Mouse (Mus musculus): ENCODE measurements around the gene Dao. TPM values are rescaled to one million over a fixed set of nuclear protein-coding genes. Genes with fewer than 3 reads are reported as not detected.

The Dao gene
- polyA plus RNA-seq (2014; fragmentation: Illumina TruSeq; extraction: RNeasy Lipid Tissue Mini Kit (QIAGEN cat#74804)): not detected

DNA sequence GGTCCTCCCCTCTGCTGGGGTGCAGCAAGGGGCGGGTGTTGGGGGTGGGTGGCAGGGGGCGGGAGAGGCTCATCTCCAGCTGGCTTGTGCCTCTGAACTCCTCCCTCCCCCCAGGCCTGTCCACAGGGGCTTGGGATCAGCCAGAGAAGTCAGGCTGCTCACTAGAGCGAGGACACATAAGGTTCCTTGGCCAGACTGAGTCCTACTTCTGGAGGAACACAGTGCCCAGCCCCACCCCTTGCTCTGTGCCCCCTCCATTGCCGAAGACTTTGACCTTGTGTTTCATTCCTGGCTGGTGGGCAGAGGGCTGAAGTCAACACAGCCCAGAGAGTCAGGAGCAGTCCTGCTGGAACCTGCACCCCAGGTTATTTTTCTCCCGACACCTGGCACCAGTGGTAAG lies at the start of gene Dao:
Gene Dao (plus strand): TSS at position 162 of the 400 bp plus-strand sequence.

DNA sequence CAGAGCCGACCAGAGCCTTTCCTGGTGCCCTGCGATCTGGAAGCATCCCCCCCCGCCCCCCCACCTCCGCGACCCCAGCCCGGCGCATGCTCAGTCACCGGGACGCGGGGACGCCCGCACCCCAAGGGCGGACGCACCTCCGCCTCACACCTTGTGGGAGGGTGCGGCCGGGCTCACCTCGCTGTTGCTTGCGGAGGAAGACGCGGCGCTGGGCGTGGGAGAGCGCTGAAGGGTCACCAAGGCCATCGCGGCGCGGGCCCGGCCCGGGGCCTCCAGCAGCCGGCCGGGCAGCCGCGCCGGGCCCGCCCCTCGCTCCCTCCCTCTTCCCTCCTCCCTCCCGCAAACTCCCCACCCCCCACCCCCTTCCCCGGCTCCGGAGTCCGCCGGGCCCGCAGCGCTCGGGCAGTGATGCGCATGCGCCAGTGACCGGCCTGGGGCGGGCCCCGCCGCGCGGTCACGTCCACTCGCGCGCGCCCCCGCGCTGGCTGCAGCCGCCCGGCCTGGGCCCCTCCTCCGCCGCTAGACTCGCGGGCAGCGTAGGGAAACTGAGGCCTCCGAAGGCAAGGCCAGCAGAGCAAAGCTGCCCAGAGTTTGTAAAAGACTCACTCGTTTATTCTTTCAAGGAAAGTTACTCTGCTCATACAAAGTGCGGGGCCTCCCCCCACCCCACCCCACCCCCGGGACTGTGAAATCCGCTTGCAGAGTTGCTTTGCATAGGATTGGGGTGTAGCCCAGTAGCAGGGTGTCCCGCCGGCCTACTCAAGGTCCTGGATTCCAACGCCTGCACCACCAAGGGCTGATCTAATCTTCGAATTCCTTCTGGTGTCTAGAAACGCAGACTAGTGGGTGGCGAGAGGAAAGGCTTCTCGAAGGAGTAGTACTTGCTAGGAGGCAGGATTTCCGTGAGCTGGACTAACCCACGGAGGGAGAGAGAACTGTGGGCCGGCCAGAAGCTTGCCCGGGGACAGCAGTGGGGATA lies 9.7 kb upstream of the Dao start, which contains the start of gene Ssh1:
Gene Ssh1 (minus strand): TSS at position 408 of the 979 bp plus-strand sequence.

DNA sequence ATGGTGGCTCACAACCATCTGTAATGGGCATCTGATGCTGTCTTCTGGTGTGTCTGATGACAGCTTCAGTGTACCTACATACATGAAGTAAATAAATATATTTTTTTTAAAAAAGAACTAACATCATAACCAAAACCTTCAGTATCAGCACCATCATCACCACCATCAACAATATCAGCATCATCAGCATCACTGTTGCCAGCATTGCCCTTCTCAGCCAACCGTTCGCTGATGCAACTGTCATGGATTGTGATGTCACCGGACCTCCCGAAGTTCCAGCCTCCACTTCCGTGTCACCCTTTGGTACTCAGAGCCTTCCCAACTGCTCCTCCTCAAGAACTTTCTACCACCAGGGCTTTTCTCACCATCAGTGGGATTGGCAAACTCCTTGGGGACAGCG lies 61.7 kb downstream of the Dao start, which contains the start of gene Usp30:
Gene Usp30 (plus strand): TSS at position 301 of the 400 bp plus-strand sequence.

Other genes starting within 250 kb of the Dao start
- 3.5 TPM for gene Sart3, start 231.2 kb upstream of the Dao start, polyA plus RNA-seq (2014; fragmentation: Illumina TruSeq; extraction: RNeasy Lipid Tissue Mini Kit (QIAGEN cat#74804))
- 29.8 TPM for gene Iscu, start 231.0 kb upstream of the Dao start, polyA plus RNA-seq (2014; fragmentation: Illumina TruSeq; extraction: RNeasy Lipid Tissue Mini Kit (QIAGEN cat#74804))
- gene Tmem119, start 203.2 kb upstream of the Dao start, polyA plus RNA-seq (2014; fragmentation: Illumina TruSeq; extraction: RNeasy Lipid Tissue Mini Kit (QIAGEN cat#74804)): 0.86 TPM
- gene Selplg, start 171.1 kb upstream of the Dao start, polyA plus RNA-seq (2014; fragmentation: Illumina TruSeq; extraction: RNeasy Lipid Tissue Mini Kit (QIAGEN cat#74804)): not detected
- 13.1 TPM for gene Coro1c, start 94.9 kb upstream of the Dao start, polyA plus RNA-seq (2014; fragmentation: Illumina TruSeq; extraction: RNeasy Lipid Tissue Mini Kit (QIAGEN cat#74804))
- gene Ssh1, start 9.8 kb upstream of the Dao start, polyA plus RNA-seq (2014; fragmentation: Illumina TruSeq; extraction: RNeasy Lipid Tissue Mini Kit (QIAGEN cat#74804)): 3.3 TPM
- gene Usp30, start 61.8 kb downstream of the Dao start, polyA plus RNA-seq (2014; fragmentation: Illumina TruSeq; extraction: RNeasy Lipid Tissue Mini Kit (QIAGEN cat#74804)): 3.6 TPM
- gene Svop, start 87.9 kb downstream of the Dao start, polyA plus RNA-seq (2014; fragmentation: Illumina TruSeq; extraction: RNeasy Lipid Tissue Mini Kit (QIAGEN cat#74804)): not detected
- gene Alkbh2, start 124.5 kb downstream of the Dao start, polyA plus RNA-seq (2014; fragmentation: Illumina TruSeq; extraction: RNeasy Lipid Tissue Mini Kit (QIAGEN cat#74804)): not detected
- gene Ung, start 126.7 kb downstream of the Dao start, polyA plus RNA-seq (2014; fragmentation: Illumina TruSeq; extraction: RNeasy Lipid Tissue Mini Kit (QIAGEN cat#74804)): 2.6 TPM
- 1.4 TPM for gene Acacb, start 142.8 kb downstream of the Dao start, polyA plus RNA-seq (2014; fragmentation: Illumina TruSeq; extraction: RNeasy Lipid Tissue Mini Kit (QIAGEN cat#74804))

Measured in ovary, adult 10 weeks (tissue).